Mouse (Mus musculus) liver, adult 2 months (tissue): ENCODE measurements around the gene Dusp27.
"Not testable (repeated sequence)": the region's sequence is repeated elsewhere in the genome, so short reads cannot be mapped to it uniquely, and the experiment has no call there.

Source experiments
- CTCF ChIP-seq: fragments of 200-500 bp; IDR thresholded peaks from 2 replicates; pipeline ENCODE4 v1.5.1; 2011; ENCODE audit warnings: low read depth, low read length, control low read depth
- POLR2A ChIP-seq: fragments of 200-500 bp; IDR thresholded peaks from 2 replicates; pipeline ENCODE4 v1.6.1; 2011; ENCODE audit warnings: low read length, control low read depth; ENCODE audit not compliant: insufficient read depth; ENCODE audit errors: extremely low read depth

DNA sequence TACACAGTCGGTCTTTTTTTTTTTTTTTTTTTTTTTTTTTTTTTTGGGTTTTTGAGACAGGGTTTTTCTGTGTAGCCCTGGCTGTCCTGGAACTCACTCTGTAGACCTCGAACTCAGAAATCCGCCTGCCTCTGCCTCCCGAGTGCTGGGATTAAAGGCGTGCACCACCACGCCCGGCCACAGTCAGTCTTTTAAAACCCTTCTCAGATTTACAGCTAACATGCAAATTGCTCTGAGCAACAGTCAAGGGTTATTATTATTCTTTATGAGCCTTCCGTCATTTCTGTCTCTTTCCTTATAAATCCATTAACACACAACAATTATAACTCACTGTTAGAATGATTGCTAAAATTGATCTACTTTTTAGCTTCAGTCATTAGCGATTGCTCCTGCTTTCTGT lies 14.1 kb upstream of the Dusp27 start:
- not testable (repeated sequence) for TF ChIP-seq CTCF, POLR2A
